Mouse (Mus musculus): ENCODE measurements around the gene Uba6.

Gene Uba6

DNA sequence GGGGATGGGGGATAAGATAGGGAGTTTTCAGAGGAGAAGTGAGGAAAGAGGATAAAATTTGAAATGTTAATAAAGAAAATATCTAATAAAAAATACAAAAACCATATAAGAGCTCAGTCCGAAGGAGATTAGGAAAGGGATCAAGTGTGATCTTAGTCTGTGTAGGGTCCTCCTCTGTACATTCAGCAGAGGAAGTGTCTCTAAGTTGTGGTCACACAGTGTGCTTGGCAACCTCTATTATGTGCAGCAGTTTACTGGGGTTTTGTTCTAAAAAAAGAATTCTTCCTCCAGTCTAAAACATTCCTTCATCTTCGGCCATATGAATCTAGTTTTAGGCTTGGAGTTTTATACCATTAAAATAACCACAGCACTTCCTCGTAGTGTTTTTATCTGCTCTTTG is 73.6 kb downstream of the Uba6 start:
- ChIA-PET POLR2A (interaction anchor here in 3 of 4 experiments (1.3 to 1.9 kb wide), 3 partner anchors 32 to 74 kb away, joined by 3 to 8 read pairs (median 6); partner anchors contain the start of gene Uba6 (in 2 of the 3)), CTCF (no interaction called here)

DNA sequence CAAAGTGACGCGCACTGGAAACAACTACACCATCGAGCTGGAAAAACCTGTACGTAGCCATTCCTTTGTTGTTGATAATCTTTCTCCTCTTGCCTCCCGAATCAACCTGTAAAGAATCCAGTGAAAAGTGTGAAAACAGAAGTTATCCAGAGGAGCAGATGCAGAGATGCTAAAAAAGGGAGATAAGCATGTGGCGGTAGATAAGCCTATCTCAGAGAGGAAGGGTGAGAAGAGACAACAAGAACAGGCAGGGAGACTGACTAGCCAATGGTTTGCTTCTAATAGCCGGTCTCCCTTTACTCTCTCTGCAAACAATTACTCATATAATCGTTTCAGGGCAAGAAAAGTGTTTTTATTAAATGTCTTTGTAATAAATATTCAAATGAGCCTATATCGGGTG is 77.8 kb downstream of the Uba6 start:
- POLR2A ChIA-PET, result interaction anchor here in 1 of 4 experiments (0.5 kb wide), 1 partner anchor 36 kb away, joined by 3 read pairs; no protein-coding TSS in a partner anchor
- CTCF ChIA-PET, result interaction anchor here in 1 of 4 experiments (1.6 kb wide), 1 partner anchor 28 kb away, joined by 5 read pairs; no protein-coding TSS in a partner anchor

DNA sequence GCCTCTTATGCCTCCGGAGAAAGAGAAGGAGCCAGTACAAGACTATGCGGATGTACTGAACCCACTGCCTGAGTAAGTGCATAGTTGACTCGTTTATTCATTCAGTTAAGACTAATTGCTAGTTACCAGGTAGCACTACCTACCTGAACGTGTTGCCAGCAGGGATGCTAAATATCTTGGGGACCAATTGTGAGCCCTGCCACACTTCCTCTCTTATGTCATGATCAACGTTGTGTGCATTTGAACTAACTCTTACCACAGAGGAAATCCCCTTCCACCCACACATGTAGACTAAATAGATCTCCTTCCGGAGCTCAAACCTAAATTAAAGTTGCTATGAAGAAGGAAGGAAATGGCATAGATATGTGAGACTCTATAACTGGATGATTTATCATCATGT is 85.9 kb downstream of the Uba6 start:
- CTCF ChIA-PET, result no interaction called here
- POLR2A ChIA-PET, result no interaction called here

DNA sequence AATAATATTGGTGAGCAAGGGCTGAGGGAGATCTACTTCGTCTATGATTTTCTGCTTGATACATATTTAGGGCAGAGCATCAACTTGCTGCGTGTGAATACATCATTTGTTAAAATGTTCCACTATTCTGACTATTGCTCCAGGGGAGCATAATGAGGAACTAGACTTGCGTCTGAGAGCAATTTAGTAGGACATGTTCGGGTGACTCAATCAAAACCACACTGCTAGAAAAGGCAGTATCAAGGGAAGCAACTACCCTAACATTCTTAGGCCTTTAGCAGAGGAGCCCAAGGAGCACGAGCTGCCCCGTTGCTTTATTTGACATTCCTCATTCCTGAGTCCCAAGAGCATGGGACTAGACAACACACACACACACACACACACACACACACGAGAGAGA is 87.6 kb downstream of the Uba6 start:
- POLR2A ChIA-PET, result interaction anchor here in 1 of 4 experiments (0.8 kb wide), 1 partner anchor 29 kb away, joined by 3 read pairs; no protein-coding TSS in a partner anchor
- CTCF ChIA-PET, result interaction anchor here in 1 of 4 experiments (0.6 kb wide), 1 partner anchor 46 kb away, joined by 4 read pairs; no protein-coding TSS in a partner anchor

DNA sequence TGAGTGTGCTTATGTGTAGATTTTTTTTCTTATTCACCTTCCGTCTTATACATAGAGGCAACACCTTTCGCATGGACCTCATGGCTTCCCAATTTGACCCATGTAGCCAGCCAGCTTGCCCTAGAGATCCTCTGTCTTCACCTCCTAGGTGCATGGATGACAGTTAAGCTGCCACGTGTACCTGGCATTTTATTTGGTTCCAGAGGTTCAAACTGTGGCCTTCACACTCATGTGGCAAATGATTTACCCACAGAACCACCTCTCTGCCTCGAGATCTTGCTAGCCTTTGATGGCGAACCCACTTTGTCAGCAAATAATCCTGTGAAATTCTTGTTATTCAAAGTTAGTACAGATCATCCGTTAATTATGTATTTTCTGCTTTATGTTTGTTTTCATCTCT is 88.6 kb downstream of the Uba6 start:
- ChIA-PET CTCF (no interaction called here), POLR2A (no interaction called here)

DNA sequence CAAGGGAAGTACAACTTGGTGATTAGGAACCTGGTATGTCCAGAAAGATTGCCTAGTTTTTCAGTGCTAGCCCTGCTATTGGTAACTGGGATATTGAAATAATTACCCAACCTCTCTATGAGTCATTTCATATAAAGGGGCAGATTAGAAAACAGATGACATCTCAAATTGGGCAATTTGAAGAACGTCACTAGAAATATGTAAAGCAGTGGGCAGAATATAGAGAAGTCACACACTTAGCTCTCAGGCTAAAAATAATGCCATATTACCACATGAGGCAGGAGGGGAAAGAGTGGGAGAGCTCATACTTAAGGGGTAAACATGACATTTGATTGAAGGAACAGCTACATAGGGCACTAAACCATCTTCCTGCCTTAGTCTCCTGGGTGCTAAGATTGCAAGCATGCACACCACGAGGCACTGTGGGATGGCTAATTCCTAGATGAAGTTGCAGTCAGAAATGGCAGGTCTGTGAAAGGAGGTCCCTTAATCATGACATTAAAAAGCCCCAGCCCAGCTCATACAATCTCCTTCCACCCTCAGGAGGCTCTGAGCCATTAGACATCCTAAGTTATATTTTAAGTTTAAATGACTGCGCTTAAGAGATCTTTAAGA is 93.8 kb downstream of the Uba6 start:
- ChIA-PET CTCF (no interaction called here), POLR2A (interaction anchor here in 1 of 4 experiments (1.3 kb wide), 1 partner anchor 12 kb away, joined by 3 read pairs; no protein-coding TSS in a partner anchor)

DNA sequence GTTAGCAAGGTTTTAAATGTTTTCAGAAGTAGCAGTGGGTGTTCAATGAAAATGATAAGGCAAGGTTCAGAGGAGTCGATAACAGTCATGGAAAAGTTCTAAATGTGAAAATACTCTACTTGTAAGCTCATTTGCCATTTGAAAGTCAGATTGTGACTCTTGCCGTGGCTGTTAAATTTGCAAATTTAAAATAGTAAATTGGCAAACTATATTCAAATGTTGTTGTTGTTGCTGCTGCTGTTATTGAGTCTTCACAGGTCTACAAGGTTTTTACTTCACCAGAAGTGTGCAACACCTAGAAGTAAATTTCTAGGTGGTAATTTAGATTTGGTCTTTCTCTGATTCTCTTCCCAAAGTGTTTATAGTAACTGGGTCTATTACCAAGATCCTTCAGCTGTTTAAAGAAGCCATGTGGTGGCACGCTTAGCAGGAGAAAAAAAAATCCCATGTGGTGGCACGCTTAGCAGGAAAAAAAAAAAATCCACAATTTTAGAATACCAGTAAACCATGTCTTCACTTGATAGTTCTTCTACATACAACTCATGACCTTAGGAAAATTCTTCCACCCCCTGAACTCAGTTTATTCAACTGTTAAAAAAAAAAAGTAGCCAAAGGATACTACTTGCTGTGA is 99.7 kb downstream of the Uba6 start:
- POLR2A ChIA-PET, result interaction anchor here in 1 of 4 experiments (1.4 kb wide), 1 partner anchor 100 kb away, joined by 3 read pairs; the partner anchor contains the start of gene Uba6

DNA sequence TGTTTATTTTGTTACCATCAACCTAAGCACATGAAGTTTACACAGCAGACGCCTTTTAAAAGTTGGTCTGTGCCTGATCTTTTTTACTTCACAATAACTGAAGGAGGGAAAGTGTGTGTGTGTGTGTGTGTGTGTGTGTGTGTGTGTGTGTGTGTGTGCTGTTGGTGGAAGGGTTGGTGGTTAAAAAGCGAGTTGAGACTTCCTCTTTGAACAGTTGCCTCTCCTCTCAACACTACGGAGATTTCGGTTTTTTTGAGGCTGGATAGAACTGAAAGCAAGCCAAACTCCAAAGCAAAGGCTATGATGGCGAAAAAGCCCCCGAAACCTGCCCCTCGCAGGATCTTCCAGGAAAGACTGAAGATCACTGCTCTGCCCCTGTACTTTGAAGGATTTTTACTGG is 101.1 kb downstream of the Uba6 start, which contains the start of gene Stap1:
Gene Stap1, plus strand, starts transcription at position 209 of the 400 bp plus-strand sequence.
- ChIA-PET CTCF (no interaction called here), POLR2A (interaction anchor here in 1 of 4 experiments (0.7 kb wide), 1 partner anchor 9 kb away, joined by 3 read pairs; no protein-coding TSS in a partner anchor)

More for the DNA sequence above, 99.7 kb downstream of the Uba6 start:
- CTCF ChIA-PET, result no interaction called here

DNA sequence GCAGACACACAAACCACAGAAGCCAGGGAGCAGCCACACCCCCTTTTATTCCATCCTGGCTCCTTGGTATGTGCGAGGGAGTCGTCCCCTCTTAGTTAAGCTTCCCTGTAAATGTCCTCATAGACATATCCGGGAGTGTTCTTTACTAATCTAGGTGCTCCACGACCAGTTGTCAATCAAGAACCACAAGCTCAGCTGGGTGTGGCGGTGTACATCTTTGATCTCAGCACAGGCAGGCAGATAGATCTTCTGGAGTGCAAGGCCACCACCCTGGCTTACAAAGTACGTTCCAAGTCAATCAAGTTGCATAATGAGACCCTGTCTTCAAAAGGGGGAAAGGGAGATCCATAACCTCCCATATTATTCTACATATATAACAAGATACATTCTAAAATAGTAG is 103.5 kb downstream of the Uba6 start:
- CTCF ChIA-PET, result no interaction called here
- POLR2A ChIA-PET, result interaction anchor here in 2 of 4 experiments (0.7 to 3.6 kb wide), 6 partner anchors 13 to 104 kb away, joined by 3 to 11 read pairs (median 3); partner anchors contain the start of gene Uba6 (in 2 of the 2)

DNA sequence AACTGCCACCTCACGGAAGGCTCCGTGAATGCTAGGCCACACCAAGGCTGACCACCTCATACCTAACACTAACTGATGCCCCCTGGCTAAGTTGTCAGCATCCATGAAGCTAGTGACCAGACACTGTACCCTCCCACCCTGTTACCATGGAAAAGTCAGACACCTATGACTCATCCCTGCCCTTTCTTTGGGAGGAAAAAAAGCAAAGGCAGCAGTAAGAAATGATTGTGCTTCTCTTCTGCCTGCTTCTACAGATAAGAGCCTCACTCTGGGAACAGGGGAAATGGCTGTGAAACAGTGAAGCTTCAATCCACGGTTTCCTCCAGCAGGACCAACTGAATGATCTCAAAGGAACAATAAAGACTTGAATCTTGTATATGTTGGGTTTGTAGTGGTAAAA is 104.2 kb downstream of the Uba6 start:
- ChIA-PET POLR2A (interaction anchor here in 2 of 4 experiments (0.6 to 3.6 kb wide), 5 partner anchors 13 to 105 kb away, joined by 3 to 11 read pairs (median 3); partner anchors contain the start of gene Uba6 (in 1 of the 2)), CTCF (no interaction called here)

DNA sequence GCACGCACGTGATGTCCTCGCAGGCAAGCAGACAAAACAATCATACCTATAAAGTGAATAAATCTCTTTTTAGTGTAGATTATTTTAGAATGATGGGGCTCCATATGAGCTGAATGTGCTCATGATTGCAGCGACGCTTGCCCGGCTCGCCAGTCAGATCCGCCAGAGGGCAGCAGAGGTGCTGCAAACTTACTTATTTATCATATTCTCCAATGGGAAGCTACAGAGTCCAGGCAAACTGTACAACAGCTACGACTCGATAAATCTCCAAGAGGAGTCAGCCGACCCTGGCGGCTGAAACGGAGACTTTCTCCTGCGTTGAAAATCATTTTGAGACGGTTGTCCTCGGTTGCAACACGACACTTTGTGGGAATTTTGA is 106.1 kb downstream of the Uba6 start:
- ChIA-PET CTCF (interaction anchor here (0.6 to 3.0 kb wide), 38 partner anchors 8 to 417 kb away, joined by 3 to 31 read pairs (median 3); partner anchors contain the start of gene Uba6 (in 3 of the 4)), POLR2A (interaction anchor here (0.6 to 4.9 kb wide), 38 partner anchors 8 to 737 kb away, joined by 3 to 135 read pairs (median 4); partner anchors contain the start of genes Uba6 (in 3 of the 4) and Ythdc1 (in 1 of the 4))

DNA sequence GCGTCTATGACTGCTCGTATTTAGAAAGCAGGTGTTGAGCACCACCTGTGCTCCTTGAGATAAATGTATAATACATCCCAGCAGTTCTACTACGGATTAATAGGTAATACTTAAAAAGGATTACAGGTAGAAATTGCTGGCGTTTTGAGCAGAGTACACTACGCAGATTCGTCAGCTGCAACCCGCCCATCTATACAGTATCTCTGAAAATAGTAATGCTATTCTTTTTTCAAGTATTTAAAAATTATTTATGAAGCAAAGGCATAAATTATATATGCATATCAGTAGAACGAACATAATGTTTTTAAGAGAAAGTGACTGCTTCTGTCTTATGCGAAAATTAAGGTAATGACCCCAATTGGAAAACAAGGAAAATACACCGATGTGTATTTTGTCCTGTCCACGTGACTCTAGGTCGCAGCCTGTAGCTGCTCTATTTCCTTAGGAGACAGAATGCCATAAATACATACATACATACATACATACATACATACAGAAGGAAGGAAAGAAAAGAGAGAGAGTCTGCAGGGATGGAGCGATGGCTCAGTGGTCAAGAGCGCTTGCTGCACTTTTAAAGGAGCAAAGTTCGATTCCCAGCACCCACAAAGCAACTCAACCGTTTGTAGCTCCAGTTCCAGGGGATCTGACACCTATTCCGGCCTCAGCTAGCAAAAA is 106.6 kb downstream of the Uba6 start:
- ChIA-PET CTCF (interaction anchor here (0.6 to 3.0 kb wide), 30 partner anchors 9 to 392 kb away, joined by 3 to 31 read pairs (median 3); partner anchors contain the start of gene Uba6 (in 2 of the 4)), POLR2A (interaction anchor here (0.6 to 4.9 kb wide), 43 partner anchors 8 to 738 kb away, joined by 3 to 135 read pairs (median 4); partner anchors contain the start of genes Uba6 (in 3 of the 4) and Ythdc1 (in 1 of the 4))

DNA sequence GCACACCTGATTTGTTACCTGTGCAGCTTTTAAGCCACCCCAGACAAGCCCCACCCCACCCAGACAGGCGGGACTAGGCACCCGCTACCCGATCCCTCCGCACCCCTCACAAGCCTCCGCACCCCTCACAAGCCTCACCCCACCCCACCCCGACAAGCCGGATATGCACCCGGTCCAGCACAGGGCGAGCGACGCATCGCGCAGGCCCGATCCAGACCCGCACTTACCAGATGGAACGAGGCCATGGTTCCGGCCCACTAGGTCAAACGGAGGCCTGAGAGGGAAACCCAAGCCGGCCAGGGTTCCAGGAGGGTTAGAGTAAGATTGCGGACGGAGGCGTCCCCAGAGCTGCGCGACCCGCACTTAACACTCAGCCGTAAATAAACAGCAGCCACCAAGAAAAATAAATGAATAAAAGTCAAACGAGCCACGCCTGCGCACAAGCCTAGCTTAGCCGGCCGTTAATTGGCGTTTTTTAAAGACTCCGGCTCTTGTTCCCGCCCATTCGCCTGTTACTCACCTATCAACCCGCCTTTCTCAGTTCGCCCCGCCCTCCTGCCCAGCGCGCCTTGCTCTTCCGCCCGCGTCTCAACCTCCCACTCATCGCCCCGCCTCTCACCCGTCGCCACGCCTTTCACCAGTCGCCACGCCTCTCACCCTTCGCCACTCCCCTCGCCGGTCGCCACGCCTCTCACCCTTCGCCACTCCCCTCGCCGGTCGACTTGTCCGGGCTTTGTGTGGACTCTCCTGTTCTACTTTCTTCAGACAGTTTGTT is 107.3 kb downstream of the Uba6 start, which contains the start of gene Cenpc1:
Gene Cenpc1, minus strand, starts transcription at position 483 of the 775 bp plus-strand sequence.
- POLR2A ChIA-PET, result interaction anchor here in 3 of 4 experiments (0.6 to 4.9 kb wide), 23 partner anchors 15 to 348 kb away, joined by 3 to 135 read pairs (median 9); partner anchors contain the start of gene Uba6 (in 3 of the 3)
- CTCF ChIA-PET, result interaction anchor here (0.5 to 3.0 kb wide), 10 partner anchors 15 to 335 kb away, joined by 3 to 31 read pairs (median 4); partner anchors contain the start of gene Uba6 (in 2 of the 4)

DNA sequence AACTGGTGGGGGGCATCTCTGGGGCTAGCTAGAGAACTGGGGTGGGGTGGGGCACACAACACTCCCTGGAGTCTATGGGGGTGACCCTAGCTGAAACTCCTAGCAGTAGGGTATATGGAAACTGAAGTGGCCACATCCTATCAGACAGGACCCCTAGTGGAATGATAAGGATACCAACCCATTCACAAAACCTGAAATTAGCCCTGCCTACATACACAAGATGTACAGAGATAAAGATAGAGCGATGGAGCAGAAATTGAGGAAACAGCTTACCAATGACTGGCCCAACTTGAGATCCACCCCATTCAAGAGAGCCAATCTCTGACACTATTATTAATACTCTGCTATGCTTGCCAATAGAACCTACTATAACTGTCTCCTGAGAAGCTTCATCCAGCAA is 109.1 kb downstream of the Uba6 start:
- POLR2A ChIA-PET, result interaction anchor here in 3 of 4 experiments (0.5 to 4.9 kb wide), 5 partner anchors 26 to 109 kb away, joined by 3 to 135 read pairs (median 45); partner anchors contain the start of gene Uba6 (in 3 of the 3)
- CTCF ChIA-PET, result no interaction called here

All from embryonic stem cell, embryonic (primary cell).